30 mouse cellular contexts compared by ENCODE assay signal in the genomic region with DNA sequence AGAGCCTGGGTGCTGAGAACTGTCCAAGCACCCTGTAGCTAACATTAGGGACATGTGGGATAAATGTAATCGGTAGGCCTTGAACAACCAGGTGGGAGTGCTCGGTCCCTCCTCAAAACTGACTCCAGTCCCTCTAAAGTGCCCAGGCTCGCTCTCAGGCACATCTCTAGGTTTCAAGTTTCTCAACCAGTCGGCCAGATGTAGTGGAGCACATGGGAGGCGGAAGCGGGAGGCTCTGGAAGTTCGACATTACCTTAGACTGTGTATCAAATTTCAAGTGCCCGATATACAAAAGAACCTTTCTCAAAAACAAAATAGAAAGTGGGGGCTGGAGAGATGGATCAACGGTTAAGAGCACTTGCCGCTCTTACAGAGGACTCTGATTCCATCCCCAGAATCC. TPM values are rescaled to one million over a fixed set of nuclear protein-coding genes. Genes with fewer than 3 reads are reported as not detected.
DNase-seq lines count a peak whose midpoint lies in the region; ATAC-seq lines count a peak whose summit lies in the region.
"Had no signal": no experiment of that assay in that cellular context is flagged by ENCODE, and none has a peak within 500 bp of the region (broad histone marks: within the 10 kb centered on the region; RNA-seq: fewer than 3 reads in every experiment).

No protein-coding gene starts in this region.

- no peak overlapping the region for H3K4me2 ChIP-seq in embryonic facial prominence, embryonic 11.5 days (ENCODE audit: low read depth, low read length)
- 0 out of 2 replicates have a peak overlapping the region, but pooled peaks have one; percentile 10 for H3K4me2 ChIP-seq in limb, embryonic 12.5 days
- H3K4me2 ChIP-seq: heart, embryonic 13.5 days; hindbrain, embryonic 14.5 days had no signal

- H3K9me3 ChIP-seq in embryonic facial prominence, embryonic 11.5 days (replicated peaks; ENCODE audit: control insufficient read depth, low read length): no peaks in the 10 kb centered on the region
- no peaks in the 10 kb centered on the region for H3K9me3 ChIP-seq in limb, embryonic 12.5 days
- H3K9me3 ChIP-seq: G1E; heart, embryonic 10.5 days; heart, embryonic 13.5 days had no signal

- no peak overlapping the region for H3K27ac ChIP-seq in embryonic facial prominence, embryonic 11.5 days (replicated peaks; ENCODE audit: low read depth, low read length)
- H3K27ac ChIP-seq in limb, embryonic 12.5 days: peak overlapping the region; percentile 80
- H3K27ac ChIP-seq: heart, adult 2 months; heart, embryonic 10.5 days; heart, embryonic 13.5 days; hindbrain, embryonic 14.5 days; hindbrain, postnatal 0 days had no signal

- H3K4me3 ChIP-seq in embryonic facial prominence, embryonic 11.5 days (ENCODE audit: low read depth, low read length): no peak overlapping the region
- no peak overlapping the region for H3K4me3 ChIP-seq in limb, embryonic 12.5 days (replicated peaks)
- H3K4me3 ChIP-seq: heart, adult 2 months; heart, embryonic 10.5 days; heart, embryonic 13.5 days had no signal

- DNase-seq in embryo, embryonic 11 days: peak; percentile 20
- DNase-seq in embryo, embryonic 9.5 days (ENCODE audit: extremely low spot score): no peak
- peak; percentile 53 for DNase-seq in embryonic facial prominence, embryonic 11.5 days (ENCODE audit: low spot score)
- peak; percentile 60 for DNase-seq in forelimb bud, embryonic 11.5 days (ENCODE audit: low read depth, low spot score)
- no peak for DNase-seq in layer of hippocampus, adult 9-10 months (ENCODE audit: low spot score)
- DNase-seq: adrenal gland, postnatal 10 days; adrenal gland, postnatal 36 days; B cell, adult 2 months; cerebellum, adult 18-20 months; cerebellum, adult 9-11 months; cerebellum, postnatal 25 days; forebrain, postnatal 0 days; gastrocnemius, postnatal 25 days; heart, adult 2 months; heart, postnatal 14 days; heart, postnatal 4 days; kidney, adult 18-20 months had no signal

- WGBS in embryonic facial prominence, embryonic 11.5 days: 41% methylated on average over 10 of the region's 10 CpGs
- WGBS in limb, embryonic 12.5 days: 33% methylated on average over 10 of the region's 10 CpGs

- no peaks in the 10 kb centered on the region for H3K4me1 ChIP-seq in embryonic facial prominence, embryonic 11.5 days (ENCODE audit: control insufficient read depth, insufficient read depth, low read length)
- H3K4me1 ChIP-seq in limb, embryonic 12.5 days (replicated peaks): peaks cover 50% of the 10 kb centered on the region

- ATAC-seq in embryonic facial prominence, embryonic 11.5 days (replicated peaks; ENCODE audit: insufficient number of reproducible peaks, low FRiP score, low TSS enrichment, low read depth): no peak
- ATAC-seq in limb, embryonic 12.5 days (ENCODE audit: insufficient number of reproducible peaks, insufficient read depth, low FRiP score, low TSS enrichment, low read depth): no peak
- no peak for ATAC-seq in erythroid progenitor cell, adult 5-6 weeks (replicated peaks; ENCODE audit: low FRiP score, poor library complexity, severe bottlenecking)
- ATAC-seq: forebrain, embryonic 14.5 days; forebrain, postnatal 0 days; hindbrain, postnatal 0 days; inflammation-experienced regulatory T-cells, adult 6 months; intestine, embryonic 16.5 days; Patski had no signal

- no peaks in the 10 kb centered on the region for H3K36me3 ChIP-seq in embryonic facial prominence, embryonic 11.5 days (replicated peaks; ENCODE audit: control insufficient read depth, insufficient read depth, low read depth, low read length)
- no peaks in the 10 kb centered on the region for H3K36me3 ChIP-seq in limb, embryonic 12.5 days
- H3K36me3 ChIP-seq: heart, embryonic 10.5 days had no signal

- no peak overlapping the region for H3K9ac ChIP-seq in embryonic facial prominence, embryonic 11.5 days (replicated peaks; ENCODE audit: low read length)
- no peak overlapping the region for H3K9ac ChIP-seq in limb, embryonic 12.5 days (replicated peaks)
- H3K9ac ChIP-seq: forebrain, postnatal 0 days; heart, embryonic 13.5 days; hindbrain, embryonic 14.5 days had no signal

- H3K27me3 ChIP-seq in embryonic facial prominence, embryonic 11.5 days (ENCODE audit: control insufficient read depth, insufficient read depth, low read length): no peaks in the 10 kb centered on the region
- no peaks in the 10 kb centered on the region for H3K27me3 ChIP-seq in limb, embryonic 12.5 days
- H3K27me3 ChIP-seq: CH12.LX; heart, embryonic 13.5 days; Patski had no signal

RNA-seq across cellular contexts. Expression of gene Ttc21a, which starts 2.2 kb away (rescaled TPM):
- polyA plus RNA-seq in embryonic facial prominence, embryonic 11.5 days (2014; fragmentation: Nextera tagmentation; extraction: Ambion mirVana): 0.10 and 0.33 TPM in 2 replicates
- polyA plus RNA-seq in limb, embryonic 12.5 days (2016; fragmentation: Nextera tagmentation; extraction: Ambion mirVana): 0.31 and 0.44 TPM in 2 replicates
- 2.1 TPM in 1 of 2 replicates, not detected in the other for total RNA-seq in erythroid progenitor cell, adult 5-6 weeks (2015; ENCODE audit: low replicate concordance)
- total RNA-seq in erythroid progenitor cell, adult 5-6 weeks (2017; ENCODE audit: low replicate concordance): 1.5 TPM in 1 of 2 replicates, not detected in the other
- total RNA-seq: gastrocnemius, adult 8-10 months; gastrocnemius, postnatal 25 days; heart, adult 2 months had no signal
- polyA plus RNA-seq: inflammation-experienced regulatory T-cells, adult 6 months had no signal

RNA-seq across cellular contexts. Expression of gene Gorasp1, which starts 2.3 kb away (rescaled TPM):
- polyA plus RNA-seq in embryonic facial prominence, embryonic 11.5 days (2014; fragmentation: Nextera tagmentation; extraction: Ambion mirVana): 18.3 and 20.1 TPM in 2 replicates
- polyA plus RNA-seq in limb, embryonic 12.5 days (2016; fragmentation: Nextera tagmentation; extraction: Ambion mirVana): 29.7 and 30.8 TPM in 2 replicates
- 2.5 and 4.2 TPM in 2 replicates for total RNA-seq in erythroid progenitor cell, adult 5-6 weeks (2015; ENCODE audit: low replicate concordance)
- 0.90 and 2.3 TPM in 2 replicates for total RNA-seq in erythroid progenitor cell, adult 5-6 weeks (2017; ENCODE audit: low replicate concordance)

RNA-seq across cellular contexts. Expression of gene Csrnp1, which starts 44.8 kb away (rescaled TPM):
- 1.5 and 2.1 TPM in 2 replicates for polyA plus RNA-seq in embryonic facial prominence, embryonic 11.5 days (2014; fragmentation: Nextera tagmentation; extraction: Ambion mirVana)
- polyA plus RNA-seq in limb, embryonic 12.5 days (2016; fragmentation: Nextera tagmentation; extraction: Ambion mirVana): 4.6 and 4.8 TPM in 2 replicates
- total RNA-seq in erythroid progenitor cell, adult 5-6 weeks (2015; ENCODE audit: low replicate concordance): 2.1 and 2.2 TPM in 2 replicates
- total RNA-seq in erythroid progenitor cell, adult 5-6 weeks (2017; ENCODE audit: low replicate concordance): 1.4 and 3.0 TPM in 2 replicates

RNA-seq across cellular contexts. Expression of gene Wdr48, which starts 45.0 kb away (rescaled TPM):
- 64.0 and 74.8 TPM in 2 replicates for polyA plus RNA-seq in embryonic facial prominence, embryonic 11.5 days (2014; fragmentation: Nextera tagmentation; extraction: Ambion mirVana)
- 63.7 and 66.2 TPM in 2 replicates for polyA plus RNA-seq in limb, embryonic 12.5 days (2016; fragmentation: Nextera tagmentation; extraction: Ambion mirVana)
- total RNA-seq in erythroid progenitor cell, adult 5-6 weeks (2015; ENCODE audit: low replicate concordance): 52.4 and 67.8 TPM in 2 replicates
- 52.1 and 63.9 TPM in 2 replicates for total RNA-seq in erythroid progenitor cell, adult 5-6 weeks (2017; ENCODE audit: low replicate concordance)

Comparison
In these comparisons a context has a peak if more than half of its experiments do, and no peak if none do; other contexts are left out.
1. DNase-seq: peak in embryo, embryonic 11 days (single experiment), embryonic facial prominence, embryonic 11.5 days (single experiment) and forelimb bud, embryonic 11.5 days (single experiment); none in embryo, embryonic 9.5 days (single experiment) and layer of hippocampus, adult 9-10 months (single experiment).